Mouse (Mus musculus) heart, postnatal 0 days (tissue): ENCODE measurements around the gene Kcna1. TPM values are rescaled to one million over a fixed set of nuclear protein-coding genes. Genes with fewer than 3 reads are reported as not detected.

Experiments used
- ATAC-seq: fragments of 200-750 bp; cut with Nextera tagmentation; 2 replicates; pipeline ENCODE4 v1.8.0; 2017; ENCODE audit warnings: low read depth, moderate number of reproducible peaks, moderate library complexity; ENCODE audit not compliant: insufficient read depth
- DNase-seq: peaks from one replicate; pipeline ENCODE4 v3.0.0-alpha.2; 2016; ENCODE audit warnings: low spot score
- H3K27ac ChIP-seq: fragments of 300-500 bp; sonication (generic); 2 replicates; pipeline ENCODE4 v1.5.1; 2014; ENCODE audit warnings: low read depth, mild to moderate bottlenecking
- H3K27me3 ChIP-seq: fragments of 300-500 bp; sonication (generic); 2 replicates; pipeline ENCODE4 v1.6.1; 2014; ENCODE audit warnings: low read length, mixed read lengths; ENCODE audit not compliant: control insufficient read depth, insufficient read depth
- H3K36me3 ChIP-seq: fragments of 300-500 bp; sonication (generic); replicated peaks from 2 replicates; pipeline ENCODE4 v1.6.1; 2014; ENCODE audit warnings: low read length, mixed read lengths; ENCODE audit not compliant: control insufficient read depth, insufficient read depth
- H3K4me1 ChIP-seq: fragments of 300-500 bp; sonication (generic); 2 replicates; pipeline ENCODE4 v1.6.1; 2014; ENCODE audit warnings: antibody characterized with exemption; ENCODE audit not compliant: control insufficient read depth, insufficient read depth
- H3K4me2 ChIP-seq: fragments of 300-500 bp; sonication (generic); 2 replicates; pipeline ENCODE4 v1.6.1; 2014; ENCODE audit warnings: low read depth, mild to moderate bottlenecking, low read length, moderate library complexity
- H3K4me3 ChIP-seq: fragments of 300-500 bp; sonication (generic); 2 replicates; pipeline ENCODE4 v1.5.1; 2014; ENCODE audit warnings: low read depth, low read length
- H3K9ac ChIP-seq: fragments of 300-500 bp; sonication (generic); replicated peaks from 2 replicates; pipeline ENCODE4 v1.6.1; 2014; ENCODE audit warnings: low read depth, low read length, mixed read lengths
- H3K9me3 ChIP-seq: fragments of 300-500 bp; sonication (generic); replicated peaks from 2 replicates; pipeline ENCODE4 v1.6.1; 2016; ENCODE audit warnings: low read length; ENCODE audit not compliant: control insufficient read depth
- CTCF ChIP-seq: IDR thresholded peaks from 2 replicates; pipeline ENCODE4 v1.5.1; 2016; ENCODE audit warnings: antibody characterized with exemption, control low read depth, low read depth
- EP300 ChIP-seq: IDR thresholded peaks from 2 replicates; pipeline ENCODE4 v1.6.1; 2016; ENCODE audit warnings: antibody characterized with exemption, low read depth
- WGBS: fragments of 180-500 bp; shearing (Covaris S2); extraction: QIAGEN DNeasy Blood & Tissue Kit; methylation state at CpG from one replicate; pipeline ENCODE4 v1.1.7; 2014; 5-methylcytosine and 5-hydroxymethylcytosine counted together
- polyA plus RNA-seq: library from polyadenylated mRNA; unstranded; fragments of >200 nt; fragmentation: Nextera tagmentation; extraction: Ambion mirVana; gene quantifications from 2 replicates; pipeline ENCODE4 v1.2.1, GENCODE M21; 2015
- total RNA-seq: library from RNA; depleted of rRNA; stranded (reverse); fragments of >200 nt; gene quantifications from 2 replicates; pipeline ENCODE4 v1.2.3, GENCODE M21; 2014; ENCODE audit warnings: low replicate concordance

Gene Kcna1
- total and polyA plus RNA-seq, 2 experiments from 2014 or later, result 0.07 TPM; not detected in 1

GRCm38 (mm10) chr6:126664569-126664968 lies 18.4 kb upstream of the Kcna1 start:
- Histone ChIP-seq H3K4me1 (no peaks in the 10 kb centered on the region), H3K9ac (no peak overlapping the region), H3K36me3 (no peaks in the 10 kb centered on the region), H3K9me3 (no peaks in the 10 kb centered on the region), H3K4me2 (no peak overlapping the region), H3K4me3 (no peak overlapping the region), H3K27me3 (peaks cover 18% of the 10 kb centered on the region), H3K27ac (no peak overlapping the region)
- DNase-seq, result no peak
- no peak for ATAC-seq
- WGBS, result 64% methylated on average over 3 of the region's 3 CpGs
- TF ChIP-seq EP300 (no peak), CTCF (no peak)

GRCm38 (mm10) chr6:126657646-126658394 lies 11.6 kb upstream of the Kcna1 start:
- peak; percentile 33; the same call in 1 of the 2 replicates for ATAC-seq
- TF ChIP-seq CTCF, result no peak
- no peak overlapping the region for H3K9ac ChIP-seq

GRCm38 (mm10) chr6:126653561-126653960 lies 7.4 kb upstream of the Kcna1 start:
- 82% methylated on average over 7 of the region's 7 CpGs for WGBS
- Histone ChIP-seq H3K4me2 (no peak overlapping the region), H3K4me1 (no peaks in the 10 kb centered on the region), H3K4me3 (no peak overlapping the region), H3K9me3 (no peaks in the 10 kb centered on the region), H3K27ac (no peak overlapping the region), H3K9ac (no peak overlapping the region), H3K36me3 (no peaks in the 10 kb centered on the region), H3K27me3 (no peaks in the 10 kb centered on the region)
- TF ChIP-seq EP300, result no peak
- TF ChIP-seq CTCF, result no peak
- DNase-seq (no peak), ATAC-seq (no peak)

More at GRCm38 (mm10) chr6:126657646-126658394, 11.6 kb upstream of the Kcna1 start:
- Histone ChIP-seq H3K4me1 (no peaks in the 10 kb centered on the region), H3K4me3 (no peak overlapping the region), H3K27ac (no peak overlapping the region), H3K27me3 (0 out of 2 replicates have a peak, but pooled peaks cover 5% of the 10 kb centered on the region), H3K36me3 (no peaks in the 10 kb centered on the region), H3K9me3 (no peaks in the 10 kb centered on the region), H3K4me2 (no peak overlapping the region)
- WGBS, result 51% methylated on average over 2 of the region's 2 CpGs
- DNase-seq, result no peak

GRCm38 (mm10) chr6:126645644-126646358 lies 383 bp downstream of the Kcna1 start:
- H3K36me3 ChIP-seq, result no peaks in the 10 kb centered on the region
- H3K27me3 ChIP-seq, result peaks cover 73% of the 10 kb centered on the region
- DNase-seq (no peak), ATAC-seq (no peak)
- H3K4me3 ChIP-seq, result peak overlapping the region; percentile 42
- peaks cover 19% of the 10 kb centered on the region for H3K4me1 ChIP-seq
- H3K9ac ChIP-seq, result no peak overlapping the region
- peak overlapping the region; percentile 69 for H3K4me2 ChIP-seq
- no peak overlapping the region for H3K27ac ChIP-seq
- WGBS, result 1% methylated on average over 26 of the region's 27 CpGs
- TF ChIP-seq CTCF (no peak), EP300 (no peak)
- H3K9me3 ChIP-seq, result no peaks in the 10 kb centered on the region

- no peak for TF ChIP-seq EP300
- no peak for TF ChIP-seq CTCF
- DNase-seq (no peak), ATAC-seq (no peak)
- Histone ChIP-seq H3K36me3 (no peaks in the 10 kb centered on the region), H3K27me3 (peaks cover 80% of the 10 kb centered on the region), H3K4me2 (peak overlapping the region; percentile 69), H3K9ac (no peak overlapping the region), H3K27ac (no peak overlapping the region), H3K9me3 (no peaks in the 10 kb centered on the region), H3K4me3 (peak overlapping the region; percentile 42), H3K4me1 (peaks cover 19% of the 10 kb centered on the region)
- WGBS, result 1% methylated on average over 24 of the region's 24 CpGs
These were observed 1.1 kb downstream of the Kcna1 start for GRCm38 (mm10) chr6:126645044-126645541.
